Mouse (Mus musculus) liver, embryonic 14.5 days (tissue): ENCODE measurements around the gene Fam43b.

Experiments used
- CTCF ChIP-seq: IDR thresholded peaks from 2 replicates; pipeline ENCODE4 v1.5.1; 2016; ENCODE audit warnings: antibody characterized with exemption, low read depth, control low read depth
- EP300 ChIP-seq: IDR thresholded peaks from 2 replicates; pipeline ENCODE4 v1.6.1; 2016; ENCODE audit warnings: antibody characterized with exemption, low read depth

GRCm38 (mm10) chr4:138411011-138411410, 14.7 kb upstream of the Fam43b start:
- TF ChIP-seq CTCF (no peak), EP300 (no peak)
